In the genomic region with DNA sequence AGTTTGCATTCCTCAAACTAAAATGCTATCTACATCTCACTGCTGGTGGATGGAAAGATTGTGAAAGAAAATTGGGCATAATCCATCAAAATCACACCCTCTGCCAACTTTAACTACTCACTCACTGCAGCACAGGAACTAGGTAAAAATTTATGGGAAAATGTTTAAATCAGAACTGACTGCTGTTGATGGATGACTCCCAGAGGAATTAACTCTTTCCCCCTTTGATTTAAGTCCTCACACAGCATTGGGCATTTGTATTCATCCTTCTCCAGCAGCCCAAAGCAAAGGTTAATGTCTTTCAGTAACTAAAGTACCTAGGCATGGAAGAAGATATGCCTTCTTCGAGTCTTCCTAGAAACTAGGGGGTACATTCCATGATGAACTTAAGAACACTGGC, we compare ENCODE assay signal across 23 mouse cellular contexts.
DNase-seq lines count a peak whose midpoint lies in the region; ATAC-seq lines count a peak whose summit lies in the region.
"Had no signal": no experiment of that assay in that cellular context is flagged by ENCODE, and none has a peak within 500 bp of the region (broad histone marks: within the 10 kb centered on the region; RNA-seq: fewer than 3 reads in every experiment).

No protein-coding gene starts in this region.

- intact Hi-C loops in left cerebral cortex, postnatal 36 days (cut with DNase I): no loop called here

- no peaks in the 10 kb centered on the region for H3K4me1 ChIP-seq in hindbrain, embryonic 12.5 days
- no peaks in the 10 kb centered on the region for H3K4me1 ChIP-seq in heart, embryonic 12.5 days (replicated peaks)
- H3K4me1 ChIP-seq: embryonic facial prominence, embryonic 15.5 days; forebrain, embryonic 13.5 days; hindbrain, embryonic 13.5 days; intestine, embryonic 15.5 days had no signal

- H3K4me3 ChIP-seq in hindbrain, embryonic 12.5 days: no peak overlapping the region
- H3K4me3 ChIP-seq in heart, embryonic 12.5 days: no peak overlapping the region
- H3K4me3 ChIP-seq: embryonic facial prominence, embryonic 15.5 days; forebrain, embryonic 13.5 days; gastrocnemius, adult 2 months; hindbrain, embryonic 13.5 days; intestine, embryonic 15.5 days had no signal

- no peak overlapping the region for H3K27ac ChIP-seq in hindbrain, embryonic 12.5 days
- H3K27ac ChIP-seq in heart, embryonic 12.5 days (ENCODE audit: poor library complexity, severe bottlenecking): no peak overlapping the region
- H3K27ac ChIP-seq: embryonic facial prominence, embryonic 15.5 days; forebrain, embryonic 13.5 days; gastrocnemius, adult 2 months; hindbrain, embryonic 13.5 days; hindbrain, postnatal 0 days; intestine, embryonic 15.5 days had no signal

- WGBS in hindbrain, embryonic 12.5 days: 58% methylated on average over 1 of the region's 1 CpGs
- 49% methylated on average over 1 of the region's 1 CpGs for WGBS in heart, embryonic 12.5 days

- H3K9me3 ChIP-seq in hindbrain, embryonic 12.5 days (replicated peaks): no peaks in the 10 kb centered on the region
- H3K9me3 ChIP-seq in heart, embryonic 12.5 days (replicated peaks): no peaks in the 10 kb centered on the region
- H3K9me3 ChIP-seq: embryonic facial prominence, embryonic 15.5 days; forebrain, embryonic 13.5 days; hindbrain, embryonic 13.5 days; intestine, embryonic 15.5 days had no signal

- no peak overlapping the region for H3K4me2 ChIP-seq in hindbrain, embryonic 12.5 days (replicated peaks)
- no peak overlapping the region for H3K4me2 ChIP-seq in heart, embryonic 12.5 days
- H3K4me2 ChIP-seq: embryonic facial prominence, embryonic 15.5 days; forebrain, embryonic 13.5 days; hindbrain, embryonic 13.5 days; intestine, embryonic 15.5 days had no signal

- no peak for ATAC-seq in hindbrain, embryonic 12.5 days (ENCODE audit: low FRiP score)
- no peak for ATAC-seq in heart, embryonic 12.5 days (ENCODE audit: insufficient number of reproducible peaks, low FRiP score)
- ATAC-seq: forebrain, embryonic 13.5 days; forebrain, postnatal 0 days; hindbrain, postnatal 0 days; intestine, embryonic 15.5 days had no signal

- peak; percentile 12 for DNase-seq in embryo, embryonic 11 days
- no peak for DNase-seq in embryo, embryonic 10 days (ENCODE audit: low spot score)
- DNase-seq in NIH3T3 (ENCODE audit: low read depth): peak; percentile 1
- DNase-seq in fibroblast of lung, adult 2 months (ENCODE audit: low read depth): peak; percentile 35
- no peak for DNase-seq in left cerebral cortex, postnatal 36 days (ENCODE audit: low spot score in 2 of 2)
- DNase-seq: adrenal gland, adult 8-10 months; adrenal gland, postnatal 36 days; cerebellum, adult 2 months; cerebellum, postnatal 10 days; forebrain, postnatal 0 days; gastrocnemius, adult 2 months; gastrocnemius, postnatal 25 days; heart, adult 11 months; heart, postnatal 10 days; heart, postnatal 4 days had no signal

- H3K36me3 ChIP-seq in hindbrain, embryonic 12.5 days: no peaks in the 10 kb centered on the region
- no peaks in the 10 kb centered on the region for H3K36me3 ChIP-seq in heart, embryonic 12.5 days
- H3K36me3 ChIP-seq: embryonic facial prominence, embryonic 15.5 days; hindbrain, embryonic 13.5 days; intestine, embryonic 15.5 days had no signal

- H3K27me3 ChIP-seq in hindbrain, embryonic 12.5 days: no peaks in the 10 kb centered on the region
- H3K27me3 ChIP-seq in heart, embryonic 12.5 days (replicated peaks): no peaks in the 10 kb centered on the region
- H3K27me3 ChIP-seq: CH12.LX; embryonic facial prominence, embryonic 15.5 days; forebrain, embryonic 13.5 days; hindbrain, embryonic 13.5 days; intestine, embryonic 15.5 days had no signal

- no peak overlapping the region for H3K9ac ChIP-seq in hindbrain, embryonic 12.5 days
- no peak overlapping the region for H3K9ac ChIP-seq in heart, embryonic 12.5 days
- H3K9ac ChIP-seq: embryonic facial prominence, embryonic 15.5 days; forebrain, embryonic 13.5 days; forebrain, postnatal 0 days; hindbrain, embryonic 13.5 days; intestine, embryonic 15.5 days had no signal

Comparison
In these comparisons a context has a peak if more than half of its experiments do, and no peak if none do; other contexts are left out.
1. DNase-seq: peak in embryo, embryonic 11 days (single experiment), NIH3T3 (single experiment) and fibroblast of lung, adult 2 months (single experiment); none in embryo, embryonic 10 days (single experiment) and left cerebral cortex, postnatal 36 days (0 of 2).